Mouse (Mus musculus) urinary bladder, postnatal 4 days (tissue): ENCODE data around the gene Lyrm4.
"Not testable (repeated sequence)": the region's sequence is repeated elsewhere in the genome, so short reads cannot be mapped to it uniquely, and the experiment has no call there.

ENCODE experiments used
- DNase-seq, 2 experiments: peaks; one replicate each; pipeline ENCODE4 v3.0.0; 2021 to 2022; ENCODE audit warnings: low spot score in 2 of 2

The Lyrm4 gene

GRCm38 (mm10) chr13:35994067-35994466 lies 123.3 kb downstream of the Lyrm4 start:
- peak; percentile 53 to 71 for DNase-seq

- not testable (repeated sequence) for DNase-seq
These were observed 126.1 kb downstream of the Lyrm4 start for GRCm38 (mm10) chr13:35991185-35991584.

GRCm38 (mm10) chr13:35989329-35989728 lies 128.0 kb downstream of the Lyrm4 start:
- DNase-seq: no peak

DNA sequence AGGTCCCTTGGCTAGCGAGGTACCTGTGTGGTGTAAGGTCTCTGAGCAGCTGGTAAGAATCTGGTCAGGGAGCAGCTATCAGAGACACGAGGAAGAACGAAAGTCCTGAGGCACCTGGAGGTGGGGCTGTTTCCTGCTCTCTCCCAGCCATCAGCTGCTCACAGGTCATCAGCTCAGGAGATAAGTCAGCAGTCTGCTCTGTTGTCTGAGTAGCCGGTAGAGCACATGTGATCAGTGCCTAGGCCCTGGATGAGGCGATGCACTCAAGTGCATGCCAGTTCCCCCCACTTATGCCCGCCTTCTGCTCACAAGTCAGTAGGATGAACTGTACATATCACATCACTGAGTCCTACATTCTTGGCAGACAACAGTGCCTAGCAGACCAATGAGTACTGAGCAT lies 134.3 kb downstream of the Lyrm4 start:
- DNase-seq: no peak

GRCm38 (mm10) chr13:35980471-35980870 lies 136.9 kb downstream of the Lyrm4 start:
- DNase-seq: no peak

GRCm38 (mm10) chr13:35976912-35977311 lies 140.4 kb downstream of the Lyrm4 start:
- DNase-seq: no peak

GRCm38 (mm10) chr13:35969829-35970228 lies 147.5 kb downstream of the Lyrm4 start:
- no peak for DNase-seq

- no peak for DNase-seq
These were observed 147.9 kb downstream of the Lyrm4 start for GRCm38 (mm10) chr13:35969431-35969721.

- DNase-seq: peak in 1 of 2 experiments; percentile 58
These were observed 148.5 kb downstream of the Lyrm4 start for GRCm38 (mm10) chr13:35968719-35969430.

DNA sequence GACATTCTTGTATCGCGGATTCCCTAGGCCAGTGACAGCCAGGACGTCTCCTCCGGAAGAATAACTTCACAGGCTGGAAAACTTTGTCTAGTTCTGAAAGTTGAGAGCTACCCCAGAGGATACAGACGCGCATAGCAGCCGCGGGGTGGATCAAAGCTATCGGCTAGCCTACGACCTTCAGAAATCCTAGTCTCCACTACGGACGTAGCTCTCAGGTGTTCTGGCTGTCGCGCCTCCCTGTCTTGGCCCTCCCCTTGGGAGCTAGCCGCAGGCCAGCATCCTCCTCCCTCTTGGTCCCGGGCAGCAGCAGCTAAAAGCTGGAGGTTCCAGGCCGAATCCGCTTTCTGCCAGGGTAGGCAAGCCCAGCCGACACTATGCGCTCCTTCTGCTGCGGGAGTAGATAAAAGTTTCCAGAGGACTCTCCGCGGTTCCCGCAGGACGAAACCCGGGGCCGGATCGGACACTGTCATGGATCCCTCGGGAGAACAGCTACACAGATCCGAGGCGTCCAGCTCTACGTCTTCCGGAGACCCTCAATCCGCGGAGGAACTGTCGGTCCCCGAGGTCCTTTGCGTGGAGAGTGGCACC lies 149.1 kb downstream of the Lyrm4 start:
- peak; percentile 22 to 64 for DNase-seq

GRCm38 (mm10) chr13:35967690-35968089 lies 149.6 kb downstream of the Lyrm4 start:
- DNase-seq: no peak

DNA sequence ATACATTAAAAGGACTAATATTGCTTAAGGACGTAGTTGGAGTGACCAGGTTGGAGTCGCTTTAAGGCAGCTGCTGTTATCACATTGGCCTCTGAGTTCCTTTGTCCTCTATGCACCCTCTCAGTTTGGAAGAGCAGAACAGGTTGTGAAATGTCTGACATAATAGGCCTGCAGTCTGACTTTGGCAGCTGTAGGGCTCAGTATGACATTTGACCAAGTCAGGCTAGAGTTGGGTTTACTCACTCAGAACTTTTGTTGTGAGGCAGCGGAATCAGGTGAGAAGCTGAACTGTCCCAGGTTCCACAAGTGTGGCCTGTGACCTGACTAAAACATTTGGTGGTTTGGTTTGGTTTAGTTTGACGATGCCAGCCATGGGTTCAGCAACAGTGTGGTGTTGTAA lies 153.7 kb downstream of the Lyrm4 start:
- DNase-seq: no peak

- no peak for DNase-seq
These were observed 157.8 kb downstream of the Lyrm4 start for GRCm38 (mm10) chr13:35959391-35960067.

DNA sequence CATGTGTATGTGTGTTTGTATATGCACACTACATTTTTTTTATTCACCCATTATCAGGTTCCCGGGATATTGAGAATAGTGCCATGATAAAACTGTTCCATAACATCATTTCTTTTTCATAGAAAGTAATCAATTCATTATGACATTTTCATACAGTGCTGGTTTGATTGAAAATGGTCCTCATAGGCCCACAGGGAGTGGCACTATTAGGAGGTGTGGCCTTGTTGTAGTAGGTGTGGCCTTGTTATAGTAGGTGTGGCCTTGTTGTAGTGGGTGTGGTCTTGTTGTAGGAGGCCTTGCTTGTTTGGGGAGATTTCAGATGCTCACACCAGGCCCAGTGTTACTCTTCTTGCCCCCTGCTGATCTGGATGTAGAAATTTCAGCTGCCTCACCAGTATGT lies 158.8 kb downstream of the Lyrm4 start, which contains the start of gene Ppp1r3g:
TSS of gene Ppp1r3g (plus strand) at position 301 of the 400 bp plus-strand sequence.
- DNase-seq: peak in 1 of 2 experiments; percentile 10

DNA sequence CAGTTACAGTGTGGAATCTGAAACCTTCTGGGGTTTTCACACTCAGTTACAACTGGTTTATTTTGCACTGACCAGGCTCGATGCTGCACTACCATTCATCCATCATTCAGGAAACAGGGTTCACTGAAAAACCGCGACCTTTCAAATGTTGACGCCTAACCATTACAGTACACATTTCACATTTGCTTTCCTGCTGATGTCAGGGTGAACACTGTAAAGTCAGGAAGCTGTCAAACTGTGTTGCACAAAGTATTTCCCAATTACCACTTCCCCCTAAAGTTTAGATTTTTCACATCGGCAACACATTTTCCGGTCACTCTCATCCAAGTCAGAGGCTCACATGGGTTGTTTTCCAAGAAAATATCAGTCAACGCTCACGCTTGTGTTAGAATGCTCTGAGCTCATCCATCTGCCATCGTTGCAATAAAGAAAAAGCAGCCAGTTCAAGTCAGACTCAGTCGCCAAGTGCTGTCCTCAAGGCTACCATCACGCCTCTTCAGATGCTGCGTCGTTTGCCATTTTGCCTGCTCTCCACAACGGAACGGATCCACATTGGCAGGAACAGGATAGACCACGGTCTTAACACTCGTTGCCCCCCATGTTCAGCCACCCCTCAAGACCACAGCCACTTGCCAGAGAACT lies 167.4 kb downstream of the Lyrm4 start:
- peak in 1 of 2 experiments; percentile 56 for DNase-seq

- DNase-seq: peak; percentile 40 to 80
These were observed 169.8 kb downstream of the Lyrm4 start for GRCm38 (mm10) chr13:35947354-35948000.

GRCm38 (mm10) chr13:35946659-35947353 lies 170.5 kb downstream of the Lyrm4 start:
- no peak for DNase-seq

DNA sequence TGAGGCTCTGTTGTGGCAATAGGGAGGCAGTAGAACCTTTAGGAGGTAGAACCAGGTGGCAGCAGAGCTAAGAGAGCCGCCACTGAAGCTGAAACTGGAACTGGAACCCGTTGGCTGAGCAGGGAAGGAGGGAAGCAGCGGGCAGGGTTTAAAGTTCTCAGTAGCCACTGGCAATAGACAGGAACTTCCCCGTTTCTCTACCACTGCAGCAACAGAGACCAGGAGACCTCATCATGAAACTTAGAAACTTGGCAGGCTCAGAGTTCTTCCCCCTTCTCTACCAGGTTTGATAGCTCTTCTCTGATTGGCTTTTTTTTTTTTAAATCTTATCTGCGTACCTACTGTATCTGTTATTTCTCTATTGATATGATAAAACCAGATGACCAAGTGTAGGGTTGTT lies 176.4 kb downstream of the Lyrm4 start:
- DNase-seq: no peak

DNA sequence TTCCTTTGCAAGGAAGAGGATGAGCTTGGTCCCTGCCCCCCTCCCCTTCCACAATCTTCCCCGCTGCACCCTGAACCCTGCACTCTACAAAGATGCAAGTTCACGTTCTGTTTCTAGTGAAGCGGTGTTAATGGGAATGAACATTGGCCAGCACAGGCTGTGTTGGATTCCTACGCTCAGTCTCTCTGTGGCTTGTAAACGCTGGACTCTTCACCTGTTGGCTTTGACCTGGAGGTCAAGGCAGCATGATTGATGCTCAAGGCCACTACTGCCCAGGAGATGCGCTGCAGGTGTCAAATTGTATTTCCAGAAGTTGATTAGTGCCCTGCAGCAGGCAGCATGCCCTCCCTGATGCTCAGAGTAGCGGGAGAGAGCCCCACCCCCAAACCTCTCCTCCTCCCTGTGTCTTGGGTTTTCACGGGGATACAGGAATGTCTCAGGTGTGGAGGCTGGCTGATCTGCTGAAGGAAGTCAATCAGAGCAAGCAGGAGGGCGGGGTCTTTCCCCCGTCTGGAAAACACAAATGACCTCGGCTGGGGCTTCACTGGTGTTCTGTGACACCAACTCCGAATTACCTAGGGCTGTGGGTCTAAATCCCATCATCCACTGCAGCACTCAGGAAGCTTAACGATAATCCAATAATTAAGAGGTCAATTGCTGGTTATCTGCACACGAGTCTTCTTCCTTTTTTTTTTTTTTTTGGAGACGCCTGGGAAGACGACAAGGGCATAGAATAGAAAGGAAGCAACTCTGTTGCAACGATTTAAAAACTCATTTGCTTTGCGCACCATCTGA lies 177.3 kb downstream of the Lyrm4 start:
- no peak for DNase-seq

DNA sequence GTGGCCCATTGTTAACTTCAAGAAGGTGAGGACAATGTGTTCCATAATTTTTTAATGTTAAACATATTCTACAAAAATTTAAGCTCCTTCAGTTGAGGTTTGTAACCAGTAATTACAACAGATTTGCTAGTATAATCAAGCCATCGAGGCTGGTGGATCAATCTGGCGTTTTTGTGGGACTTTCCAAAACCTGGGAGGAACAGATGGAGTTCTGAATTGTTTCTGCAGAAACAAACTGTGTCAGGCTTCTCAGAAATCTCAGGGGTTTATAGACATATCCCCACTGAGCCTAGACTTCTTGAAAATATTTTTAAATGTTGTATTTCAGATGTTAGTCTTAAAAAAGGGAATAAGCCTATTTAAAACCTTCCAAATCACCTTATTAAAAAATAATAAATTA lies 179.3 kb downstream of the Lyrm4 start:
- no peak for DNase-seq
